Mouse (Mus musculus) right cerebral cortex, adult 18-20 months (tissue): ENCODE results near the gene March11.

Experiments
- DNase-seq: peaks from one replicate; pipeline ENCODE4 v3.0.0; 2022; ENCODE audit warnings: mixed read lengths

Gene March11

DNA sequence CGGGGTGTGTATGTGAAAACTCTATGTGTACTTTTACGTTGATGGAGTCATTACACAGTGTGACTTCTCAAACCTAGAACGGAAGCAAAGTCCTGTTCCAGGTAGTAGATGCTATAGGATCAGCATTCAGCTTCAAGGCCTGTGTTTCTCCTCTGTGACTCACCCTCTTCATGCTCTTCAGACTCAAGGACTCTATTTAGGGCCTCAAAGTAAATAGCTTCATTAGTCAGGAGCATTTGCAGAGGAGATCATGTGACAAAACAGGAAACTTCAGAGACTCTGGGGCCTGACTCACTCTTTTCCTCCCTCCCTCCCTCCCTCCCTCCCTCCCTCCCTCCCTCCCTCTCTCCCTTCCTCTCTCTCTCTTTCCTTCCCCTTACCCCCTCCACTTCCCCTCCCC, 66.1 kb downstream of the March11 start:
- DNase-seq, result no peak

DNA sequence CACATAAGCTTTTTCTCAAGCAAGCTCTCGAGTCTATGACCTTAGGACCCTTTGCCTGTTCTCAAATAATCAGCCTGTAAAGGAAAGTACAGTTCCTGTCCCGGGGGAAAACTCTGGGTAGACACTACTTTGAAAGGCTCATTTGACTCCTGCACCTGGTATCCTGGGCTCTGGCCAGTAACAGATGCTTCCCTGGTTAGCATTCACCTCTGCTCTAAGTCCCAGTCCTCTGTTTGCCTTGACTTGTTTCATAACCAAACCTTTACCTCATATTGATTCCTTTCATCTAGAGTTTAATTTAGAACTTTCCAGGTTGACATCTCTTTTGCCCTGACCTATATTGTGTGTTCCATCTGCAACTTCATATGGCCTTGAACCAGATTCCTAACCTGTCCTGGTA, 68.5 kb downstream of the March11 start:
- DNase-seq, result no peak

DNA sequence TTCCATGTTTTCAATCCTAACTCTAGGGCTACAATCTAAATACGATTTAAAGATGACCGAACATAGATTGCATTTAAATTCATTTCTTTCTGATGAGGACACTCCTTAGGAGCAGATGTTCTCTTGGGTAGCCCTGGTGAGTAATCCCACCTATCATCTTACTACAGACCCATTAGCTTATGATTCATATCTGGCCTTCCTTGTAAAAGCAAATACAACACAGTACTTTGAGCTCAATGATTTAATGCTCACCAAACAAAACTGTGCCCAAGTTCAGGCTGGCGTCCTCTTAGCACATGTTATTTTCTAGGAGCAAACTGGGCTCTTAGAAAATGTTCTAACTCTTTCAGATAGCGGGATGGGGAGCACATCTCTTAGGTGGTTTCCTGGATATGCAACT, 70.0 kb downstream of the March11 start:
- no peak for DNase-seq

DNA sequence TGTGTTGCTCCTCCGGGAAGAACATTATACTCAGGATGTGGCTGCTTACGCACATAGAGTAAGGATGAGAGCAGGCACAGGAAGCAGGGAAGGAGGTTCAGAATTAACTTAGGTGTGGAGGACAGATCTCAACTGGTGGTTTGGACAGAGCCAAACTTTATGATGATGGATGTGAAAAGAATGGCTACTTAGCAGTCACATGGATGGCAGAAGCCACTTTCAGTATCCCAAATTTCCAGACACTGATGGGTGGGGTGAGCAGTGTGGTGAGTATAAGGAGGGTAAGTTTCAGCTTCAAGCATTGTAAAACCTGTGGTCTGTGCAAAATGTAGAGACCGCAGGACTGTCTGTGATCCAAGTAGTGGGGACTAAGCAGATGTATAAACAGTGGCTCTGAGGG, 71.0 kb downstream of the March11 start:
- no peak for DNase-seq

DNA sequence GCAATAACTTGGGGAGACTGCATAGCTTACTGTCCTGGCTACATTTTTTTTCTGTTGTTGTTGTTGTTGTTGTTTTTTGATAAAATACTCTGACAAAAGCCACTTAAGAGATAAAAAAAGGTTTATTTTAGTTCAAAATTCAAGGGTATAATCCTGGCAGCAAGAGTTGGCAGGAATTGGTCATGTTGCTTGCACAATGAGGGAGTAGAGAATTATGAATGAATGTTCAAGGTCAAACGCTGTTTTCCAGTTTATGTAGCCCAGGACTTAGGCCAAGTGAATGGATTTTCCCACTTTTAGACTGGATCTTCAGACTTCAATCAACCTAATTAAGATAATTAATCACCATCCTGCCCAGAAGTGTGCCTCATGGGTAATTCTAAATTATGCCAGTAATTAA, 72.0 kb downstream of the March11 start:
- no peak for DNase-seq

DNA sequence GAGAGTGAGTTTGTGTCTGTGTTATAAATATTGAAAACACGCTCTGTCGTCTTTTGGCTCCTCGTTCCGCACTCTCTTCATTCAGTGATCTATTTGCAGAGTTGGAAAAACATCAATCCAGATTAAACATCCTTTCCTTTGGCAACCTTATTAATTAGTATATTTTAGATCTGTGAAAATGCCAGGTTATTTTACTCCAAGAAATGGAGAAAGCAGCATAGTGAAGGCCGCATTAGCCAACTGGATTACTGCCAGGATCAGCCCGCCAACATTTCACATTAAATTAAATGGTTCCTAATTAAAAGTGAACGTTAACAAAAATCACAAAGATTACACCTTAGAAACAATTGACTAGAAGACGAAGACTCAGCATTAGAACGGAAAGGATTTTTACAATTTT, 81.2 kb downstream of the March11 start:
- no peak for DNase-seq

DNA sequence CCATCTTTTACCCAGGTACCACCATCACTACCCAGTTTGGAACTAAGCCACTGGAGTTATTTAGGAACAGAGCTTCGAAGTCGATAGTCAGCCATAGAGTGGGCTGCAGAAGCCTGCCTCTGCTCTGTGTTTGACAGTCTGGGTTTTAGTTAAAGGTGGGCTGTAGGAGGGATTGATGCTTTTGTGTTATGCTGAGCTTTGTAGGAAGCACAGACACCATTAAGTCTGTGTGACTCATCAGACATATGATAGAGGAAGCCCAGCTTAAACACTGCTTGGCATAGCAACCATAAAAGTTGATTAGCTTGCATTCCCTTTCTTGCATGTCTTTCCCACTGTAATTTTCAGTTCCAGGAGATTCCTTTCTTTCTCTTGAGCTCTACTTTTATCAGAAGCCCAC, 87.7 kb downstream of the March11 start:
- DNase-seq, result peak; percentile 18

DNA sequence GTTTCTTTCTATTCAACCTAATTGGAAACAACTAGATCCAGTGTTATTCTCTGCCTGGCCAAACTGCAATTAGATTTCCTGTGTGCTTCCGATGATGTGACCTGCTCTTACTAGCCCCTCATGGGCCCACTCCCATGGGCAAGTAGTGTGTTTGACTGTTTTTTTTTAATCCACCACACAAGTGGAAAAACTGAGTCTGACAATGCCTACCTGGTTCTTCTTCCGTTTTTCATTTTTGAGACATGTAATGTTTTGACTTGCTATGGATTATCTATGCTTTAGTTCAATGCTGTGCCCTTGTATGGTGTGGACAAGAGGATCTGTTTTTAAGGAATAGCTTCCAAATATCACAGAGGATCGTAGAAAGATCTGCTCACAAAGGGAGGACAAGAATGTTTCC, 116.4 kb downstream of the March11 start:
- no peak for DNase-seq

DNA sequence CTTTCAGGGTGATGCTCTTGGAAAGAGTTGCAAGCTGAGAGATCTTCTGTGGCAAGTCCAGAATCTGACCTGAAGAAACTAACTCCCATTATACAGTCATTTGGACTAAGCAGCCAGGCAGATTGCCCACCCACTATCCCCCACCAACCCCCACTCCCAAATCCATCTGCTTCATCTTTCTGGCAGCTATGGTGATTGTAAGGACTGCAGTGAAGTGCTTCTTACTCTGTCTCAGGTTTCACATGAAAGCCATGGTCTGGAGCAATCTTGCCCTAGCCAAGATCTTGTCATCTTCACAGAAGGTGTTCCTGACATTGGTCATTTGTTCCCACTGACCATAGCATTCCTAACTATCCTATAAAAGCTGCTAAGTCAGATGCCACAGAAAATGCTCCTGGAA, 117.4 kb downstream of the March11 start:
- no peak for DNase-seq

DNA sequence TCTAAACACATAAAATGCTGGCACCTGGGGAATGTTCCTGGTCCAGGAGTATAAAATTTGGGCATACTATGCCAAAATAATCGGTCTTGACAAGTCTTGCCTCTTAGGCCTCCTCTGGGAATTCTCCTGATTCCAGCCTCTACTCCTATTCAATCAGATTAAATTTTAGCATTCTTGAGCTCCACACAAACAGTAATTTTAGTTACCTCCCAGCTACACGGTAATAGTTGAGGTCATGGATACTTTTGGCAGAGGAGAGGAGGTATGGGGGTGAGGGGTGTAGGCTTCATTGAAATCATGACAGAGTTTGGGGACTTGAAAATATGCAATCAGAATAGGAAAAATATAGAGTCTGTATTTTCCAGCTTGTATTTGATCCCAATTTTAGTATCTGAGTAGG, 121.7 kb downstream of the March11 start:
- DNase-seq, result no peak

DNA sequence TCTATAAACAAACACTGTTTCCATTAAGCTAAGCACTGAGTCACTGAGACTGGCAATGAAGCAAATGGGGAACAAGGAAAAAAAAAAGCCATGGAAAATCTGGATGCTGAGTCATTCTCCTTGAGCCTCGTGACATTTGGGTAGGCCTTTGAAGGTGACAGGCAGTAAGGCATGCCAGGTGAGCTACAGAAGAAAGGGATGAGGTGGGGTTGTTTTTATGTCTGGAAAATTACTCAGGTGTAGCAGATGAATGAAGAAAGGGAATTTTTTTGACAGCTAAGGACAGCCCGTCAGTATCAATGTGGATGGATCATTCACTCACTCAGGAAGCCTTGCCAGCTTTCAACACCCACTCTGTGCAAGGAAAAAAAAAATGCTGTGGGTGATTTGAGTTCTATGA, 123.8 kb downstream of the March11 start:
- peak; percentile 43 for DNase-seq

DNA sequence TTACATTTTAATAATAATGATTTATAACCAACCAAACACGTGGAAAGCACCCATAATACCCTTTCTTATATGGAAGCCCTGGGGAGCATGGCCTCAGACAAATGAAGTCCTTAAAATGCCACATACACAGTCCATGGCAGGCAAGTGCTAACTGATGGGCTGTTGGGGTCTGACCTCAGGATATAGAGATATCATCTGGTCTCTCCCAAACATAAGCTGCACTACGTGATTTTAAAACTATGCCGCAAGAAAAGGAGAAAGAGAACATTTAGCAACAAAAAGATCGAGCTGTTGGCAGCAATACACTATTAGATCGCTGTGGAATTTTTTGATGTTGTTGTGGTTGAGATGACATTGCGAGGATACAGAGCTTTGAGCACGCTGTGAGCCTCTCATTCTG, 126.9 kb downstream of the March11 start:
- DNase-seq, result no peak

DNA sequence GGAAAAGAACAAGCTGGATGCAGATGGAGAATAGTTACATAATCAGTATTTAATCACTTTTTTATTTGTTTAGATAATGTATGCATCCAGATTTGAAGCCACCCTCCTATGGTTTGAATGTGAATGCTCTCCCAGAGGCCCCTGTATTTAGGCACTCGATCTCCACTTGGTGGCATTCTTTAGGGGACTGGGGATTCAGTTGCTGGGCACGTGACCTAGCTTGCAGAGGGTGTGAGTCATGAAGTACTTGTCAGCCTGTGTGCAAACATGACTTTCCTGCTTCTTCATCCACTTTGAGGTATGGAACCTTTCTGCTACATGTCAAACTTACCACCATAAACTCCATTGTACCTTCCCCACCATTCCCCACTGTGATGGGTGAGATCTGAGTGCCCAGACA, 128.3 kb downstream of the March11 start:
- DNase-seq, result no peak
